ENCODE assay signal across 8 mouse cellular contexts in the genomic region with DNA sequence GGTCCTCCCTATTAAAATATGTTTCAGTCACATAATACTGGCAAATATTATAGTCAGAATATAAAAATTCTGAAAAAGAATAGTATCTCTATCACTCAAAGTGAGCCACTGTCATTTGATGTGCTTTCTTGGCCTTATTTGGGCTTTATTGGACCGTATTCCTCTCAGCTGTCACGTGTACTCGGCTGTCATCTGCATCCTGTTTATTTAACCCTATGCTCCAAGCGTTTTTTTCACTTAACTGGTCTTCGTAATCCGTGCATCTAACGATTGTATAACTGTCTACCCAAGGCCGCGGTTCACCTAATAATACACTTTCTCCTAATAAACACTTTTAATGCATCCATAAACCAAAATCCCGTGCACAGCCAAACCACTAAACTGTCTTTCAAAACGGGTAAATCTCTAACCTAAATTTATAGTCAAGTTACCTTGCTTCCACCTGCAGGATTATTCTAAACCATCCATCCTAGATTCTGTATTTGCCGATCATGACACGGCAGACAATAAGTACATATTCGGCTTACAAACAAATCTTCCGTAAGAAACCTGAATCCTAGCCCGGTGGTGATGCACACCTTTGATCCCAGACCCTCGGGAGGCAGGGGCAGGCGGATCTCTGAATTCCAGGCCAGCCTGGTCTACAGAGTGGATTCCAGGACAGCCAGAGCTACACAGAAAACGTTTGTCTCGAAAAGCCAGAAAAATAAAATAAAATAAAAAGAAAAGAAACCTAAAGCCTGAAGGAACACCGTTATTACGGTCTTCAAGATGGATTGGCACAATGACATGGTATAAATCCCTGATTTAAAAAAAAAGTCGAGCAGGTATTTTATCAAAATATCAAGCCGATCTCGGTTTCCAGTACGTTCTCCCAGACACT. TPM values are rescaled to one million over a fixed set of nuclear protein-coding genes. Genes with fewer than 3 reads are reported as not detected.
DNase-seq lines count a peak whose midpoint lies in the region; ATAC-seq and TF ChIP-seq lines count a peak whose summit lies in the region.

No protein-coding gene starts in this region.

- H3K9me3 ChIP-seq in forebrain, embryonic 11.5 days (ENCODE audit: control insufficient read depth, low read length): no peaks in the 10 kb centered on the region
- H3K9me3 ChIP-seq in kidney, embryonic 15.5 days (replicated peaks): no peaks in the 10 kb centered on the region
- no peaks in the 10 kb centered on the region for H3K9me3 ChIP-seq in midbrain, embryonic 10.5 days (replicated peaks)

- DNase-seq in testis, postnatal 10 days (ENCODE audit: low spot score): no peak
- DNase-seq in forebrain, embryonic 11.5 days (ENCODE audit: low spot score): no peak
- DNase-seq in midbrain, embryonic 10.5 days (ENCODE audit: low spot score): no peak
- no peak for DNase-seq in urinary bladder, postnatal 10 days (ENCODE audit: low spot score)
- no peak for DNase-seq in urinary bladder, adult 2 months (ENCODE audit: low spot score)

- no peaks in the 10 kb centered on the region for H3K27me3 ChIP-seq in testis, adult 2 months (ENCODE audit: control insufficient read depth, insufficient read depth, low read length)
- no peaks in the 10 kb centered on the region for H3K27me3 ChIP-seq in forebrain, embryonic 11.5 days (ENCODE audit: control insufficient read depth, insufficient read depth, low read length)
- H3K27me3 ChIP-seq in kidney, embryonic 15.5 days: no peaks in the 10 kb centered on the region
- no peaks in the 10 kb centered on the region for H3K27me3 ChIP-seq in midbrain, embryonic 10.5 days (ENCODE audit: low read depth, poor library complexity, severe bottlenecking)

- 54% methylated on average over 26 of the region's 26 CpGs for WGBS in forebrain, embryonic 11.5 days
- WGBS in kidney, embryonic 15.5 days: 23% methylated on average over 26 of the region's 26 CpGs
- 55% methylated on average over 26 of the region's 26 CpGs for WGBS in midbrain, embryonic 10.5 days

- H3K9ac ChIP-seq in forebrain, embryonic 11.5 days (ENCODE audit: low read length): peak overlapping the region; percentile 90
- peak overlapping the region; percentile 98 for H3K9ac ChIP-seq in kidney, embryonic 15.5 days

- peak overlapping the region; percentile 93 for H3K4me3 ChIP-seq in testis, adult 2 months (ENCODE audit: control insufficient read depth, low read depth, low read length)
- H3K4me3 ChIP-seq in forebrain, embryonic 11.5 days (ENCODE audit: low read depth, low read length): peak overlapping the region; percentile 82
- peak overlapping the region; percentile 92 for H3K4me3 ChIP-seq in kidney, embryonic 15.5 days (replicated peaks)
- H3K4me3 ChIP-seq in midbrain, embryonic 10.5 days: peak overlapping the region; percentile 78

- peak overlapping the region; percentile 78 for H3K4me2 ChIP-seq in forebrain, embryonic 11.5 days (ENCODE audit: low read depth, low read length, severe bottlenecking)
- peak overlapping the region; percentile 85 for H3K4me2 ChIP-seq in kidney, embryonic 15.5 days

- H3K36me3 ChIP-seq in testis, adult 2 months (ENCODE audit: control insufficient read depth, insufficient read depth, low read length): no peaks in the 10 kb centered on the region
- H3K36me3 ChIP-seq in forebrain, embryonic 11.5 days (ENCODE audit: control insufficient read depth, insufficient read depth, low read length): no peaks in the 10 kb centered on the region; the same call in 1 of the 2 replicates
- peaks cover 15% of the 10 kb centered on the region for H3K36me3 ChIP-seq in kidney, embryonic 15.5 days
- H3K36me3 ChIP-seq in midbrain, embryonic 10.5 days: peaks cover 21% of the 10 kb centered on the region

- peak overlapping the region; percentile 98; the same call in 1 of the 2 replicates for H3K27ac ChIP-seq in testis, adult 2 months (ENCODE audit: control insufficient read depth, insufficient read depth, low read depth, low read length)
- H3K27ac ChIP-seq in forebrain, embryonic 11.5 days (ENCODE audit: low read depth, low read length): peak overlapping the region; percentile 78
- peak overlapping the region; percentile 99 for H3K27ac ChIP-seq in kidney, embryonic 15.5 days
- H3K27ac ChIP-seq in midbrain, embryonic 10.5 days (replicated peaks): peak overlapping the region; percentile 97

- H3K4me1 ChIP-seq in testis, adult 2 months (ENCODE audit: control insufficient read depth, insufficient read depth, low read length): peaks cover 6% of the 10 kb centered on the region
- H3K4me1 ChIP-seq in forebrain, embryonic 11.5 days (replicated peaks; ENCODE audit: control insufficient read depth, insufficient read depth, low read length): no peaks in the 10 kb centered on the region; the same call in 1 of the 2 replicates
- peaks cover 21% of the 10 kb centered on the region for H3K4me1 ChIP-seq in kidney, embryonic 15.5 days
- H3K4me1 ChIP-seq in midbrain, embryonic 10.5 days: peaks cover 27% of the 10 kb centered on the region

- no peak for TF ChIP-seq CTCF in testis, adult 2 months (IDR thresholded peaks at IDR 0.05; ENCODE audit: control insufficient read depth, insufficient read depth, insufficient replicate concordance, low read depth, low read length)

- no peak for TF ChIP-seq POLR2A in testis, adult 2 months (IDR thresholded peaks at IDR 0.05; ENCODE audit: control insufficient read depth, low read depth, low read length)

- ATAC-seq in forebrain, embryonic 11.5 days (replicated peaks; ENCODE audit: low FRiP score): no peak
- ATAC-seq in kidney, embryonic 15.5 days (replicated peaks; ENCODE audit: low FRiP score): no peak
- ATAC-seq in CD4-positive, CD25-positive, alpha-beta regulatory T cell, adult 4 months: no peak

RNA-seq across cellular contexts. Expression of gene Ate1, which starts 1.7 kb away (rescaled TPM):
- 18.3 and 19.4 TPM in 2 replicates for polyA plus RNA-seq in testis, adult 2 months (2012; rRNA removed)
- polyA plus RNA-seq in forebrain, embryonic 11.5 days (2014; fragmentation: Nextera tagmentation; extraction: Ambion mirVana): 57.5 and 59.7 TPM in 2 replicates
- polyA plus RNA-seq in kidney, embryonic 15.5 days (2015; fragmentation: Nextera tagmentation; extraction: Ambion mirVana): 72.3 and 75.5 TPM in 2 replicates
- polyA plus RNA-seq in midbrain, embryonic 10.5 days (2016; fragmentation: Nextera tagmentation; extraction: Ambion mirVana): 60.5 and 65.8 TPM in 2 replicates
- polyA plus RNA-seq in urinary bladder, adult 2 months (2012; rRNA removed): 15.6 and 24.0 TPM in 2 replicates
- polyA plus RNA-seq in CD4-positive, CD25-positive, alpha-beta regulatory T cell, adult 4 months (2017; shearing (Covaris generic)): 10 to 100 TPM; 35.8 to 41.8 TPM

RNA-seq across cellular contexts. Expression of gene Nsmce4a, which starts 54.5 kb away (rescaled TPM):
- polyA plus RNA-seq in testis, adult 2 months (2012; rRNA removed): 13.6 and 15.9 TPM in 2 replicates
- 211 and 215 TPM in 2 replicates for polyA plus RNA-seq in forebrain, embryonic 11.5 days (2014; fragmentation: Nextera tagmentation; extraction: Ambion mirVana)
- polyA plus RNA-seq in kidney, embryonic 15.5 days (2015; fragmentation: Nextera tagmentation; extraction: Ambion mirVana): 170 TPM in 2 replicates
- 180 and 203 TPM in 2 replicates for polyA plus RNA-seq in midbrain, embryonic 10.5 days (2016; fragmentation: Nextera tagmentation; extraction: Ambion mirVana)
- polyA plus RNA-seq in urinary bladder, adult 2 months (2012; rRNA removed): 61.5 and 65.4 TPM in 2 replicates
- 10 to 100 TPM in 1 of 2 experiments, 1 to 10 TPM in 1; 8.2 to 13.3 TPM for polyA plus RNA-seq in CD4-positive, CD25-positive, alpha-beta regulatory T cell, adult 4 months (2017; shearing (Covaris generic))

RNA-seq across cellular contexts. Expression of gene Tacc2, which starts 58.8 kb away (rescaled TPM):
- 6.5 and 8.6 TPM in 2 replicates for polyA plus RNA-seq in testis, adult 2 months (2012; rRNA removed)
- polyA plus RNA-seq in forebrain, embryonic 11.5 days (2014; fragmentation: Nextera tagmentation; extraction: Ambion mirVana): 47.4 and 50.8 TPM in 2 replicates
- 31.4 and 35.9 TPM in 2 replicates for polyA plus RNA-seq in kidney, embryonic 15.5 days (2015; fragmentation: Nextera tagmentation; extraction: Ambion mirVana)
- polyA plus RNA-seq in midbrain, embryonic 10.5 days (2016; fragmentation: Nextera tagmentation; extraction: Ambion mirVana): 40.9 and 47.7 TPM in 2 replicates
- 67.5 and 88.1 TPM in 2 replicates for polyA plus RNA-seq in urinary bladder, adult 2 months (2012; rRNA removed)
- polyA plus RNA-seq in CD4-positive, CD25-positive, alpha-beta regulatory T cell, adult 4 months (2017; shearing (Covaris generic)): 1 to 10 TPM; 6.8 to 7.1 TPM
